Mouse (Mus musculus): ENCODE measurements at regions not wholly inside any gene's neighbourhood (a gene's known extent, or its start where the extent isn't known, plus 50 kb on each side); places are given as distances from the start of the nearest gene placed in this dataset.

DNA sequence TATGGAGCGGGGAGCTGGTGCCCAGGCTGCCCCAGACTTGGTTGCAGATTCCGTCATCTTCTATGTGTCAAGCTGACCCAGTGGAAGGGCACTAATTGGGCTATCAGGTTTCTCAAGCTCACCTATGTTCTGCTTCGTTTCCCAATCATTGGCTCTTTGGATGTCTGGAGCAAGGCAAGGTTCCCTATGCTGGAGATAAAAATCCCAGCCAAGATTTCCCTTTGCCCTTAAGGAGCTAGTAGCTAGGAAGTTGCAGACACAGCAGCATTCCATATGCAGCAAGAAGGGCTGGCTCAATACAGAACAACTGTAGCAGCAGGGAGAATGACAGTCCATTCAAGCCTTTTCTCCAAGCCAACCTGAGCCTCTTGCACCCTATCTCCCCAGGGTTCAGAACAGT is 159.2 kb upstream of the Zfp706 start:
- H3K4me2 ChIP-seq (replicated peaks; ENCODE audit: low read depth, low read length) = no peak overlapping the region

DNA sequence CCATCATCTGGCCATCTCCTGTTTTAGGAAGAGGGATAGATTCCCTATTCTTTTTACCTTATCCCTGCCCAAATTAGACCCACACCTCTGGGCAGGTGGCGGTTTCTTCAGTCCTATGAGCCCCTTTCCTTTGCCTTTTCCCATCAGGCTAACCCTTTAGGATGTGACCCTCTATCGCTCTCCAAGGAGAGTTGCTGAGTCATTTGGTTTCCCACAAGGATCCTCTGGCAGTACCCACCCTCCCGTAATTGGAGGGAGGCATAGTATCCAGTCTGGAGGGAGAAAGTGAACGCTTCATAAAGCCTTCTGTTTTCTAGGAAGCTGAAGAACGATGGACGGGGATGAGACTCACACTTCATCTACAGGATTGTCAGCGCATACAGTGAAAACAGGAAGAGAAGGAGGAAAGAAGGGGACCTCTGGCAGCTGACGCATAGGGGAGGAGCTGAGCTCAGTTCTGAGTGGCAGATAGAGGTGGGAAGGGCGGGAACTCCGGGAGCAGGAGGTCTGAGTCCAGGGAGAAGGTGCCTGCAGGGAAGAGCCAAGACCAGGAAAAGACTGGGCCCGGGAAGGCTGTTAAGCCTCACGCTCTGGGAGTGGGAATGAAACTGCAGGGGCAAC is 158.4 kb upstream of the Zfp706 start:
- no peak overlapping the region for H3K27ac ChIP-seq (ENCODE audit: low read length)
- no peak overlapping the region for H3K9ac ChIP-seq (replicated peaks; ENCODE audit: low read depth, low read length)
- no peak overlapping the region for H3K4me3 ChIP-seq (ENCODE audit: low read depth, low read length)
- ATAC-seq (ENCODE audit: insufficient number of reproducible peaks, insufficient read depth, low FRiP score, low read depth) = peak; percentile 58; the same call in 1 of the 2 replicates
- H3K4me2 ChIP-seq (replicated peaks; ENCODE audit: low read depth, low read length) = no peak overlapping the region
- 0 out of 2 replicates have a peak, but pooled peaks cover 3% of the 10 kb centered on the region for H3K9me3 ChIP-seq (ENCODE audit: control insufficient read depth, low read depth, low read length)
- H3K36me3 ChIP-seq (ENCODE audit: control insufficient read depth, insufficient read depth, low read length) = no peaks in the 10 kb centered on the region
- WGBS = 17% methylated on average over 12 of the region's 12 CpGs
- no peaks in the 10 kb centered on the region for H3K4me1 ChIP-seq (ENCODE audit: control insufficient read depth, insufficient read depth, low read length)
- no peaks in the 10 kb centered on the region for H3K27me3 ChIP-seq (ENCODE audit: control insufficient read depth, insufficient read depth, low read length)

More for the DNA sequence above, 159.2 kb upstream of the Zfp706 start:
- peaks cover 3% of the 10 kb centered on the region; the same call in 1 of the 2 replicates for H3K9me3 ChIP-seq (ENCODE audit: control insufficient read depth, low read depth, low read length)
- H3K27ac ChIP-seq (ENCODE audit: low read length) = no peak overlapping the region
- no peak overlapping the region for H3K9ac ChIP-seq (replicated peaks; ENCODE audit: low read depth, low read length)
- H3K4me3 ChIP-seq (ENCODE audit: low read depth, low read length) = no peak overlapping the region
- no peak for ATAC-seq (ENCODE audit: insufficient number of reproducible peaks, insufficient read depth, low FRiP score, low read depth)
- WGBS = 72% methylated on average over 3 of the region's 3 CpGs
- H3K27me3 ChIP-seq (ENCODE audit: control insufficient read depth, insufficient read depth, low read length) = no peaks in the 10 kb centered on the region
- no peaks in the 10 kb centered on the region for H3K36me3 ChIP-seq (ENCODE audit: control insufficient read depth, insufficient read depth, low read length)
- no peaks in the 10 kb centered on the region for H3K4me1 ChIP-seq (ENCODE audit: control insufficient read depth, insufficient read depth, low read length)

DNA sequence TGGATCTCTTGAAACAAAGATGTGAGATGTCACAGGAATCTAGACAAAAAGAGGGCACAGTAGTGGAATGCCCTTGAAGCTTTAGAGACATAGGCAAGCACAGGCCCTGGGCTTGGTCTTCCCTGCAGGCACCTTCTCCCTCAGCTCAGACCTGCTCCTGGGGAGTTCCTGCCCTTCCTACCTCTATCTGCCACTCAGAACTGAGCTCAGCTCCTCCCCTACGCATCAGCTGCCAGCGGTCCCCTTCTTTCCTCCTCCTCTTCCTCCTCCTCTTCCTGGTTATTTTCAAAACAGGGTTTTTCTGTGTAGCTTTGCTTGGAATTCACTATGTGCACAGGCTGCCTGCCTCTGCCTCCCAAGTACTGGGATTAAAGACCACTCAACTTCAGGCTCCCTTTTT is 157.6 kb upstream of the Zfp706 start:
- Histone ChIP-seq H3K4me1 (ENCODE audit: control insufficient read depth, insufficient read depth, low read length) (no peaks in the 10 kb centered on the region), H3K4me2 (replicated peaks; ENCODE audit: low read depth, low read length) (no peak overlapping the region), H3K9ac (replicated peaks; ENCODE audit: low read depth, low read length) (no peak overlapping the region), H3K27ac (ENCODE audit: low read length) (no peak overlapping the region), H3K4me3 (ENCODE audit: low read depth, low read length) (no peak overlapping the region), H3K27me3 (ENCODE audit: control insufficient read depth, insufficient read depth, low read length) (no peaks in the 10 kb centered on the region), H3K9me3 (ENCODE audit: control insufficient read depth, low read depth, low read length) (0 out of 2 replicates have a peak, but pooled peaks cover 3% of the 10 kb centered on the region), H3K36me3 (ENCODE audit: control insufficient read depth, insufficient read depth, low read length) (no peaks in the 10 kb centered on the region)
- WGBS = 47% methylated on average over 2 of the region's 2 CpGs
- no peak for ATAC-seq (ENCODE audit: insufficient number of reproducible peaks, insufficient read depth, low FRiP score, low read depth)

DNA sequence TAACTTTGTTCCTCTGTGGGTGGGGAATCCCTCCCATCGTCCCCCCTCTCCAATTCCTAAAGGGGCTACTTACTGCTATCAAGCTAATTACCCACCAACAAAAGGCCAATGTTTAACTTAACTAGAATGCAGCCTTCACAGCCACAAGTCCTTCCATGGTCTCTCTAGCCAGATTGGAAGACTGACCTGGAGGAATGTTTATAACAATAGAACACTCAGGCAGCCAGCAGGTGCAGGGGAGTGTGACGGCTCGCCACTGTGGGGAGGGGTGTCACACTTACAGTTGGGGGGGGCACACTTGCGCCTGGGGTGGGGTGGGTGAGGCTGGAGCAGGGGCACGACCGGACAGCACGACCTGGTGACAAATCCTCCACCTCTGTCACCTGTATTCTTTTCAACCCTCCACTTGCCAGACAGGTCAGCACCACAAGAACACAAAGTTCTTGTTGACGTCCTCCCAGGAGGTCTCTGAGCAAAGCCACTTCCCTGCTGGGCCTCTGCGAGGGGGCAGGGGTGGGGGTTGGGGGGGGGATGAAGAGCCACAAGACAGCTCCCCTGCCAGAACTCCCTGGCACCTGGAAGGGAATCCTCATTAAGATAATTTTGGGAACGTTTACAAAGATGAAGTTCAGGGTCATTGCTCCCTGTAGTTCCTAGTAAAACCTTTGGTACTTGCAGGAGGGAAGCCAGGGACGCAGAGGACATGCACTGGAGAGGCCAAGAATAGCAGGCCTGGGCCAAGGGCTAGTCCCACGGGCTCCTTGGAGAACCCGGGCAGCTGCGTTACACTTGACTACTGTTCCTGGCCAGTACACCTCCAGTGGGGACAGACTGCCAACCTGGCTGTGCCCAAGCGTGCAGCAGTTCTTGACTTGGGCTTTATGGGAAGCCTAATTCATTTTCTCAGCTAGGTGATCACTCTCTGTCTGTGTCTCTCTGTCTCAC is 156.9 kb upstream of the Zfp706 start:
- Histone ChIP-seq H3K36me3 (ENCODE audit: control insufficient read depth, insufficient read depth, low read length) (no peaks in the 10 kb centered on the region), H3K27me3 (ENCODE audit: control insufficient read depth, insufficient read depth, low read length) (no peaks in the 10 kb centered on the region), H3K9me3 (ENCODE audit: control insufficient read depth, low read depth, low read length) (0 out of 2 replicates have a peak, but pooled peaks cover 3% of the 10 kb centered on the region), H3K27ac (ENCODE audit: low read length) (no peak overlapping the region), H3K4me1 (ENCODE audit: control insufficient read depth, insufficient read depth, low read length) (no peaks in the 10 kb centered on the region), H3K4me3 (ENCODE audit: low read depth, low read length) (no peak overlapping the region), H3K9ac (replicated peaks; ENCODE audit: low read depth, low read length) (no peak overlapping the region), H3K4me2 (replicated peaks; ENCODE audit: low read depth, low read length) (no peak overlapping the region)
- 33% methylated on average over 15 of the region's 15 CpGs for WGBS
- ATAC-seq (ENCODE audit: insufficient number of reproducible peaks, insufficient read depth, low FRiP score, low read depth) = no peak

DNA sequence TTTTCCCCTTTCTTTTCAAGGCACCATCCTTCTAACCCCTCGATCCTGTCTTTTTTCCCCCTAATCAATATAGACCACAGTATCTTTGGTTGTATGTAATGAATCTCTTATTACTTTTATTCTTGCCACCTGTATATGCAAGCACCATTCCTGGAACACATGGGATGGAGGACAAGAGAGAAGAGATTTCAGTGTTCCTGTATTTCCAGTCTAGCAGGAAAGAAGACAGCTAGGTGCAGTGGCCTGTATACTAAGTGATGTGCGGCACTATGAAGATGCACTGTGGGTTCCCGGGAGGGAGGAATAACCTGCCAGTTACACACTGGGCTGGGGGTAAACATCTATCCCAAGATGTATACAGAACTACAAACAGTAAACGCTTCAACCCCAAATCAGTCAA is 152.4 kb upstream of the Zfp706 start:
- ATAC-seq (ENCODE audit: insufficient number of reproducible peaks, insufficient read depth, low FRiP score, low read depth) = no peak
- H3K4me1 ChIP-seq (ENCODE audit: control insufficient read depth, insufficient read depth, low read length) = 0 out of 2 replicates have a peak, but pooled peaks cover 8% of the 10 kb centered on the region
- H3K27ac ChIP-seq (ENCODE audit: low read length) = no peak overlapping the region
- no peak overlapping the region for H3K9ac ChIP-seq (replicated peaks; ENCODE audit: low read depth, low read length)
- WGBS = 67% methylated on average over 4 of the region's 4 CpGs
- H3K4me2 ChIP-seq (replicated peaks; ENCODE audit: low read depth, low read length) = no peak overlapping the region
- H3K27me3 ChIP-seq (ENCODE audit: control insufficient read depth, insufficient read depth, low read length) = no peaks in the 10 kb centered on the region
- 0 out of 2 replicates have a peak, but pooled peaks cover 3% of the 10 kb centered on the region for H3K9me3 ChIP-seq (ENCODE audit: control insufficient read depth, low read depth, low read length)
- no peaks in the 10 kb centered on the region for H3K36me3 ChIP-seq (ENCODE audit: control insufficient read depth, insufficient read depth, low read length)
- no peak overlapping the region for H3K4me3 ChIP-seq (ENCODE audit: low read depth, low read length)

DNA sequence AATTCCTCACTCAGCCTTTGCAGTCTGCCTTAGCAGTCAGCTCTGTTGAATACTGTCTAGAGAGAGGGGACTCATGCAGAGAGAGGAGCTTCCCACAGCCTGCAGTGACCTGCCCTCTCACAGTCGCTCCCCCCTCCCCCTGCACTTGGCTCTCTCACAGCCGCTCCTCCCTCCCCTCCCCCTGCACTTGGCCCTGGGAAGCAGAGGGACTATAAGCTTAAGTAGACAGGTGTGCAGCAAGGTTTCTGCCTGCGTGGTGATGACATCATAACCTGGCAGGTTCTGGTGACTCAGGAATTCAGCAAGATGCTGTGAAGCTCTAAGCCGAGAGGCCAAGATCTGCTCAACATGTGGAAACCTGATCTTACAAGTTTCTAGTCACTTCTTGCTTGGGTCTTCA is 151.8 kb upstream of the Zfp706 start:
- Histone ChIP-seq H3K27me3 (ENCODE audit: control insufficient read depth, insufficient read depth, low read length) (no peaks in the 10 kb centered on the region), H3K9me3 (ENCODE audit: control insufficient read depth, low read depth, low read length) (0 out of 2 replicates have a peak, but pooled peaks cover 3% of the 10 kb centered on the region), H3K4me2 (replicated peaks; ENCODE audit: low read depth, low read length) (no peak overlapping the region), H3K36me3 (ENCODE audit: control insufficient read depth, insufficient read depth, low read length) (no peaks in the 10 kb centered on the region), H3K4me1 (ENCODE audit: control insufficient read depth, insufficient read depth, low read length) (0 out of 2 replicates have a peak, but pooled peaks cover 8% of the 10 kb centered on the region), H3K4me3 (ENCODE audit: low read depth, low read length) (no peak overlapping the region), H3K27ac (ENCODE audit: low read length) (peak overlapping the region; percentile 21; the same call in 1 of the 2 replicates), H3K9ac (replicated peaks; ENCODE audit: low read depth, low read length) (no peak overlapping the region)
- 6% methylated on average over 4 of the region's 4 CpGs for WGBS
- peak; percentile 53; the same call in 1 of the 2 replicates for ATAC-seq (ENCODE audit: insufficient number of reproducible peaks, insufficient read depth, low FRiP score, low read depth)

DNA sequence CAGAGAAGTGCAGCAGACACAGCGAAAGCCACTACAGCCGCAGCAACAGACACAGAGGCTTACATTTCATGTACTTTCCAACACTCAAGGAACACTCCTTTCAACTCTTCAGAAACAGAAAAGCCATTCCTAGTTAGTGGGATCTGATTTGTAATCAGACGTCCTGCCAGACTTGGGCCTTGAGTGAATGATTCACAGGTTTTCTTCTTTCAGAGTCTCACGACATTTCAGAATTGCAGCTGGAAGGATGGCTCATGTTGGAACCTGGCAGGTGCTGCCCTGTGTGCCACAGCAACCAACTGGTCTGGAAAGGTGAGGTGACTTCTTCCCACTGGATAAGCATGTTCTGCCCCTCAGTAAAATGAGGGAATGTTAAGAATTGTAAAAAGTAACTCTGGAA is 149.8 kb upstream of the Zfp706 start:
- Histone ChIP-seq H3K27ac (ENCODE audit: low read length) (no peak overlapping the region), H3K4me3 (ENCODE audit: low read depth, low read length) (no peak overlapping the region), H3K36me3 (ENCODE audit: control insufficient read depth, insufficient read depth, low read length) (no peaks in the 10 kb centered on the region), H3K9me3 (ENCODE audit: control insufficient read depth, low read depth, low read length) (no peaks in the 10 kb centered on the region), H3K4me2 (replicated peaks; ENCODE audit: low read depth, low read length) (no peak overlapping the region), H3K4me1 (ENCODE audit: control insufficient read depth, insufficient read depth, low read length) (0 out of 2 replicates have a peak, but pooled peaks cover 8% of the 10 kb centered on the region), H3K27me3 (ENCODE audit: control insufficient read depth, insufficient read depth, low read length) (no peaks in the 10 kb centered on the region), H3K9ac (replicated peaks; ENCODE audit: low read depth, low read length) (no peak overlapping the region)
- 47% methylated on average over 4 of the region's 4 CpGs for WGBS
- ATAC-seq (ENCODE audit: insufficient number of reproducible peaks, insufficient read depth, low FRiP score, low read depth) = no peak

DNA sequence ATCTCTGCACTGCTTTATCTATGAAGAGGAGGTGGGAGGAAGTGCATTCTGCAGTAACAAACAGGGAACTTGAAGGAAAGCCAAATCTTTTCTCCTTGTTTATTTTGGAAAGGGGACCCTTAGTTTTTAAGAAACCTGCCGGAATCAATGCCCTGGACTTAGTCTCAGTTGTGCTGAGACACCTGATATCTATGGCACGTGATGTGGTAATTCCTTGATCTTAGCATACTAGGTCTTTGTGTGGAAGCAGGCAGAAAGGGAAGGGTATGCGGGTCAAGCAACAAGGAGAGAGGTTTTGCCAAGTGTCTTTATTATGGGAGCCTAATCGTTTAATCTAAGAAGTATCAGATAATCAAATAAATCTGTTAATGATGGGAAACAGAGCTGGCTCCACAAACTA is 147.4 kb upstream of the Zfp706 start:
- no peak overlapping the region for H3K4me2 ChIP-seq (replicated peaks; ENCODE audit: low read depth, low read length)
- ATAC-seq (ENCODE audit: insufficient number of reproducible peaks, insufficient read depth, low FRiP score, low read depth) = no peak
- no peak overlapping the region for H3K27ac ChIP-seq (ENCODE audit: low read length)
- no peaks in the 10 kb centered on the region for H3K27me3 ChIP-seq (ENCODE audit: control insufficient read depth, insufficient read depth, low read length)
- H3K4me3 ChIP-seq (ENCODE audit: low read depth, low read length) = no peak overlapping the region
- no peak overlapping the region for H3K9ac ChIP-seq (replicated peaks; ENCODE audit: low read depth, low read length)
- 86% methylated on average over 4 of the region's 4 CpGs for WGBS
- H3K36me3 ChIP-seq (ENCODE audit: control insufficient read depth, insufficient read depth, low read length) = no peaks in the 10 kb centered on the region
- H3K4me1 ChIP-seq (ENCODE audit: control insufficient read depth, insufficient read depth, low read length) = 0 out of 2 replicates have a peak, but pooled peaks cover 8% of the 10 kb centered on the region
- no peaks in the 10 kb centered on the region for H3K9me3 ChIP-seq (ENCODE audit: control insufficient read depth, low read depth, low read length)
